Mouse (Mus musculus) CH12.LX (cell line): Measurements from ENCODE around the gene Fhit. TPM values are rescaled to one million over a fixed set of nuclear protein-coding genes. Genes with fewer than 3 reads are reported as not detected.

Experiments
- DNase-seq: peaks from one replicate; pipeline ENCODE4 v3.0.0-alpha.2; 2013; ENCODE audit errors: extremely low read depth
- H3K27ac ChIP-seq: 2 replicates; pipeline ENCODE4 v1.5.1; 2012; ENCODE audit warnings: low read depth, mild to moderate bottlenecking, control low read depth, moderate library complexity; ENCODE audit not compliant: insufficient read depth
- H3K27me3 ChIP-seq: replicated peaks from 2 replicates; pipeline ENCODE3; 2012; ENCODE audit warnings: inconsistent platforms
- H3K36me3 ChIP-seq, 2 experiments: replicated peaks in 1 of 2; 2 replicates each; pipeline versions ENCODE3 to v1.6.1; 2012; ENCODE audit warnings: inconsistent platforms in 1 of 2, low read length in 1 of 2, mild to moderate bottlenecking in 1 of 2, mixed read lengths in 1 of 2, moderate library complexity in 1 of 2; ENCODE audit not compliant: control insufficient read depth in 1 of 2, insufficient read depth in 1 of 2
- H3K4me1 ChIP-seq, 2 experiments: 2 replicates each; pipeline ENCODE4 v1.6.1; 2012; ENCODE audit warnings: inconsistent platforms in 1 of 2, moderate library complexity in 1 of 2; ENCODE audit not compliant: insufficient read depth in 2 of 2, control insufficient read depth in 1 of 2
- H3K4me2 ChIP-seq: 2 replicates; pipeline ENCODE4 v1.6.1; 2012; ENCODE audit warnings: low read depth, mild to moderate bottlenecking, control low read depth; ENCODE audit not compliant: poor library complexity, insufficient read depth, severe bottlenecking
- H3K4me3 ChIP-seq, 3 experiments: fragments of 150-350 bp in 1 of 3; sonication (generic) in 1 of 3; replicated peaks in 1 of 3; 2 replicates each; pipeline versions ENCODE3 to v1.5.1; 2011 to 2012; ENCODE audit warnings: low read depth in 2 of 3, low read length in 2 of 3, mild to moderate bottlenecking in 2 of 3, moderate library complexity in 2 of 3, control low read depth in 1 of 3, improper control_type of control experiment in 1 of 3, inconsistent platforms in 1 of 3, mixed read lengths in 1 of 3; ENCODE audit not compliant: poor library complexity in 1 of 3
- H3K79me2 ChIP-seq: replicated peaks from 2 replicates; pipeline ENCODE4 v1.6.1; 2012; ENCODE audit warnings: mild to moderate bottlenecking, moderate library complexity; ENCODE audit not compliant: control insufficient read depth, poor library complexity, insufficient read depth, severe bottlenecking; ENCODE audit errors: extremely low read depth
- H3K9ac ChIP-seq: 2 replicates; pipeline ENCODE4 v1.6.1; 2012; ENCODE audit warnings: low read depth, mild to moderate bottlenecking, control low read depth, moderate library complexity; ENCODE audit not compliant: insufficient read depth
- H3K9me3 ChIP-seq: replicated peaks from 2 replicates; pipeline ENCODE3; 2012; ENCODE audit warnings: low read length, inconsistent platforms, mixed read lengths
- BHLHE40 ChIP-seq: IDR thresholded peaks from 2 replicates; pipeline ENCODE4 v1.6.1; 2011; ENCODE audit warnings: mild to moderate bottlenecking, low read depth, low read length, improper control_type of control experiment
- CHD1 ChIP-seq: IDR thresholded peaks from 2 replicates; pipeline ENCODE4 v1.6.1; 2012; ENCODE audit warnings: low read depth, low read length, improper control_type of control experiment, inconsistent platforms
- CTCF ChIP-seq, 2 experiments: IDR thresholded peaks in 1 of 2; conservative IDR thresholded peaks in 1 of 2; 2 replicates each; pipeline ENCODE4 v1.5.1; 2011 to 2012; ENCODE audit warnings: low read depth in 2 of 2, low read length in 2 of 2, improper control_type of control experiment in 1 of 2, inconsistent platforms in 1 of 2, mild to moderate bottlenecking in 1 of 2, moderate library complexity in 1 of 2
- E2F4 ChIP-seq: IDR thresholded peaks from 2 replicates; pipeline ENCODE4 v1.6.1; 2011; ENCODE audit warnings: low read depth, low read length, improper control_type of control experiment; ENCODE audit not compliant: insufficient replicate concordance
- ELF1 ChIP-seq: IDR thresholded peaks from 2 replicates; pipeline ENCODE4 v1.6.1; 2014; ENCODE audit warnings: low read depth, mild to moderate bottlenecking, inconsistent platforms, low read length, improper control_type of control experiment
- EP300 ChIP-seq: IDR thresholded peaks from 2 replicates; pipeline ENCODE4 v1.6.1; 2011; ENCODE audit warnings: low read length, improper control_type of control experiment
- ETS1 ChIP-seq: conservative IDR thresholded peaks from 2 replicates; pipeline ENCODE4 v1.6.1; 2012; ENCODE audit warnings: low read depth, mild to moderate bottlenecking, inconsistent platforms, low read length, improper control_type of control experiment, moderate library complexity
- GABPA ChIP-seq: IDR thresholded peaks from 2 replicates; pipeline ENCODE4 v1.6.1; 2012; ENCODE audit warnings: low read depth, low read length, improper control_type of control experiment, inconsistent platforms; ENCODE audit not compliant: insufficient replicate concordance
- HCFC1 ChIP-seq: IDR thresholded peaks from 2 replicates; pipeline ENCODE4 v1.6.1; 2012; ENCODE audit warnings: low read depth, mild to moderate bottlenecking, inconsistent platforms, low read length, improper control_type of control experiment
- IRF4 ChIP-seq: IDR thresholded peaks from 2 replicates; pipeline ENCODE4 v1.6.1; 2014; ENCODE audit warnings: low read depth, mild to moderate bottlenecking, inconsistent platforms, low read length, improper control_type of control experiment
- JUN ChIP-seq: IDR thresholded peaks from 2 replicates; pipeline ENCODE4 v1.6.1; 2011; ENCODE audit warnings: low read depth, mild to moderate bottlenecking, low read length, improper control_type of control experiment, moderate library complexity; ENCODE audit not compliant: insufficient read depth
- JUND ChIP-seq: conservative IDR thresholded peaks from 2 replicates; pipeline ENCODE4 v1.6.1; 2011; ENCODE audit warnings: low read depth, low read length, improper control_type of control experiment
- KAT2A ChIP-seq: IDR thresholded peaks from 2 replicates; pipeline ENCODE4 v1.6.1; 2012; ENCODE audit warnings: low read length, improper control_type of control experiment, inconsistent platforms; ENCODE audit not compliant: insufficient replicate concordance
- MAFK ChIP-seq: IDR thresholded peaks from 2 replicates; pipeline ENCODE4 v1.6.1; 2011; ENCODE audit warnings: low read length, improper control_type of control experiment; ENCODE audit not compliant: insufficient replicate concordance
- MAX ChIP-seq: IDR thresholded peaks from 2 replicates; pipeline ENCODE4 v1.6.1; 2011; ENCODE audit warnings: low read length, improper control_type of control experiment
- MEF2A ChIP-seq: IDR thresholded peaks from 2 replicates; pipeline ENCODE4 v1.6.1; 2014; ENCODE audit warnings: low read depth, mild to moderate bottlenecking, inconsistent platforms, low read length, improper control_type of control experiment, borderline replicate concordance
- MXI1 ChIP-seq: IDR thresholded peaks from 2 replicates; pipeline ENCODE4 v1.6.1; 2011; ENCODE audit warnings: mild to moderate bottlenecking, low read depth, low read length, improper control_type of control experiment
- MYC ChIP-seq: IDR thresholded peaks from 2 replicates; pipeline ENCODE4 v1.6.1; 2011; ENCODE audit warnings: low read depth, mild to moderate bottlenecking, improper control_type of control experiment, low read length
- NELFE ChIP-seq: IDR thresholded peaks from 2 replicates; pipeline ENCODE4 v1.6.1; 2011; ENCODE audit warnings: low read depth, low read length, improper control_type of control experiment
- PAX5 ChIP-seq: IDR thresholded peaks from 2 replicates; pipeline ENCODE4 v1.6.1; 2012; ENCODE audit warnings: low read length, inconsistent platforms, mixed read lengths
- POLR2A ChIP-seq: IDR thresholded peaks from 2 replicates; pipeline ENCODE4 v1.6.1; 2011; ENCODE audit warnings: low read depth, mild to moderate bottlenecking, improper control_type of control experiment, low read length
- RCOR1 ChIP-seq: conservative IDR thresholded peaks from 2 replicates; pipeline ENCODE4 v1.6.1; 2012; ENCODE audit warnings: low read depth, mild to moderate bottlenecking, inconsistent platforms, low read length, improper control_type of control experiment
- SIN3A ChIP-seq: IDR thresholded peaks from 2 replicates; pipeline ENCODE4 v1.6.1; 2012; ENCODE audit warnings: low read length, improper control_type of control experiment, inconsistent platforms
- UBTF ChIP-seq: IDR thresholded peaks from 2 replicates; pipeline ENCODE4 v1.6.1; 2012; ENCODE audit warnings: low read depth, mild to moderate bottlenecking, inconsistent platforms, low read length, improper control_type of control experiment, moderate library complexity
- USF1 ChIP-seq: IDR thresholded peaks from 2 replicates; pipeline ENCODE4 v1.6.1; 2014; ENCODE audit warnings: low read depth, mild to moderate bottlenecking, inconsistent platforms, low read length, improper control_type of control experiment
- USF2 ChIP-seq: conservative IDR thresholded peaks from 2 replicates; pipeline ENCODE4 v1.6.1; 2011; ENCODE audit warnings: low read depth, low read length, improper control_type of control experiment
- ZKSCAN1 ChIP-seq: IDR thresholded peaks from 2 replicates; pipeline ENCODE4 v1.6.1; 2012; ENCODE audit warnings: low read depth, inconsistent platforms, low read length, improper control_type of control experiment, borderline replicate concordance
- ZMIZ1 ChIP-seq: IDR thresholded peaks from 2 replicates; pipeline ENCODE4 v1.6.1; 2012; ENCODE audit warnings: low read depth, mild to moderate bottlenecking, inconsistent platforms, low read length, improper control_type of control experiment
- ZNF384 ChIP-seq: IDR thresholded peaks from 2 replicates; pipeline ENCODE4 v1.6.1; 2012; ENCODE audit warnings: low read depth, low read length, improper control_type of control experiment, inconsistent platforms
- dilution Hi-C: fragments of 300-500 bp; cut with MboI; formaldehyde crosslinking; loops from 2 replicates; pipeline ENCODE4 v1.14.3; 2020; ENCODE audit warnings: low sequenced_read_pairs; ENCODE audit not compliant: extremely low pct_unique_long_range_greater_than_20kb, extremely low pct_ligation_motif_present
- in situ Hi-C: fragments of 300-500 bp; cut with MboI; formaldehyde crosslinking; loops from 3 replicates; pipeline ENCODE4 v1.14.3; 2019; ENCODE audit warnings: low sequenced_read_pairs, low pct_ligation_motif_present, low pct_unique_long_range_greater_than_20kb, mixed read lengths
- polyA plus RNA-seq: library from polyadenylated mRNA; unstranded; fragments of >175 nt; gene quantifications from 2 replicates; pipeline ENCODE4 v1.2.1, GENCODE M21; 2012; ENCODE audit warnings: low read depth; ENCODE audit not compliant: insufficient read length
- total RNA-seq, 2 experiments: library from RNA; depleted of rRNA; stranded (reverse); fragments of 300-350 nt in 1 of 2; fragments of >200 nt in 1 of 2; gene quantifications; 2 replicates each; pipeline ENCODE4 v1.2.3; 2012 to 2014

The Fhit gene
- total and polyA plus RNA-seq, 3 experiments, result 0.64 to 1.9 (median 0.64) TPM

- TF ChIP-seq USF1 (no peak), E2F4 (no peak), JUN (no peak), JUND (no peak), CHD1 (no peak), PAX5 (no peak), ZMIZ1 (no peak), GABPA (no peak), HCFC1 (no peak), BHLHE40 (no peak), IRF4 (no peak), POLR2A (no peak), UBTF (no peak), MYC (no peak), MAFK (no peak), ZNF384 (no peak), MXI1 (no peak), NELFE (no peak), CTCF (conservative IDR thresholded peaks at IDR 0.05 in 1 of 2, IDR thresholded peaks at IDR 0.05 in 1 of 2; ENCODE audit: low read depth in 2 of 2, low read length in 2 of 2) (no peak)
- TF ChIP-seq, all 38 proteins: peak for 0
- in situ Hi-C loops, result no loop called here
- dilution Hi-C loops, result no loop called here
Observed at GRCm38 (mm10) chr14:10480681-10481080, 681.2 kb downstream of the Fhit start.

GRCm38 (mm10) chr14:10453001-10453861 is 708.6 kb downstream of the Fhit start:
- in situ Hi-C loops, result no loop called here
- Histone ChIP-seq H3K36me3 (no peaks in the 10 kb centered on the region), H3K27me3 (no peaks in the 10 kb centered on the region), H3K4me1 (peaks cover 13 to 61% of the 10 kb centered on the region in 2 experiments), H3K27ac (peak overlapping the region; percentile 92), H3K79me2 (no peaks in the 10 kb centered on the region), H3K4me3 (peak overlapping the region; percentile 34 to 57 (median 50)), H3K4me2 (peak overlapping the region; percentile 68), H3K9ac (peak overlapping the region; percentile 68), H3K9me3 (no peaks in the 10 kb centered on the region)
- dilution Hi-C loops, result no loop called here
- DNase-seq, result peak; percentile 97
- peak; percentile 96 for TF ChIP-seq EP300
- peak; percentile 85 for TF ChIP-seq MXI1
- TF ChIP-seq BHLHE40, result peak; percentile 100
- TF ChIP-seq RCOR1, result peak; percentile 93
- 0 out of 2 replicates have a peak, but pooled peaks have one; percentile 37 for TF ChIP-seq ELF1
- TF ChIP-seq ZKSCAN1, result no peak
- TF ChIP-seq UBTF, result no peak
- TF ChIP-seq SIN3A, result no peak; the same call in 1 of the 2 replicates
- peak; percentile 28; the same call in 1 of the 2 replicates for TF ChIP-seq JUND
- peak; percentile 84 for TF ChIP-seq MEF2A
- TF ChIP-seq USF2, result no peak
- TF ChIP-seq MAFK, result peak; percentile 84
- TF ChIP-seq KAT2A, result no peak
- no peak; the same call in 1 of the 2 replicates for TF ChIP-seq E2F4
- TF ChIP-seq ZMIZ1, result no peak
- TF ChIP-seq MAX, result peak; percentile 97
- TF ChIP-seq ETS1, result peak; percentile 95
- TF ChIP-seq IRF4, result peak; percentile 74; the same call in 1 of the 2 replicates
- peak; percentile 99 for TF ChIP-seq MYC
- TF ChIP-seq USF1, result peak; percentile 48
- TF ChIP-seq GABPA, result no peak
- no peak for TF ChIP-seq PAX5

More at GRCm38 (mm10) chr14:10480681-10481080, 681.2 kb downstream of the Fhit start:
- no peaks in the 10 kb centered on the region for H3K79me2 ChIP-seq
- H3K9ac ChIP-seq, result no peak overlapping the region
- no peaks in the 10 kb centered on the region for H3K4me1 ChIP-seq
- H3K27me3 ChIP-seq, result no peaks in the 10 kb centered on the region
- H3K4me3 ChIP-seq, result no peak overlapping the region
- no peak overlapping the region for H3K4me2 ChIP-seq
- no peak for DNase-seq
- no peaks in the 10 kb centered on the region for H3K9me3 ChIP-seq
- H3K36me3 ChIP-seq, result no peaks in the 10 kb centered on the region
- no peak overlapping the region for H3K27ac ChIP-seq
